Mouse (Mus musculus) CH12.LX (cell line): ENCODE results near the gene Ttc9c. TPM values are rescaled to one million over a fixed set of nuclear protein-coding genes. Genes with fewer than 3 reads are reported as not detected.

Experiments
- DNase-seq: peaks from one replicate; pipeline ENCODE4 v3.0.0-alpha.2; 2013; ENCODE audit errors: extremely low read depth
- H3K27ac ChIP-seq: 2 replicates; pipeline ENCODE4 v1.5.1; 2012; ENCODE audit warnings: low read depth, mild to moderate bottlenecking, control low read depth, moderate library complexity; ENCODE audit not compliant: insufficient read depth
- H3K27me3 ChIP-seq: replicated peaks from 2 replicates; pipeline ENCODE3; 2012; ENCODE audit warnings: inconsistent platforms
- H3K36me3 ChIP-seq, 2 experiments: replicated peaks in 1 of 2; 2 replicates each; pipeline versions ENCODE3 to v1.6.1; 2012; ENCODE audit warnings: inconsistent platforms in 1 of 2, low read length in 1 of 2, mild to moderate bottlenecking in 1 of 2, mixed read lengths in 1 of 2, moderate library complexity in 1 of 2; ENCODE audit not compliant: control insufficient read depth in 1 of 2, insufficient read depth in 1 of 2
- H3K4me1 ChIP-seq, 2 experiments: 2 replicates each; pipeline ENCODE4 v1.6.1; 2012; ENCODE audit warnings: inconsistent platforms in 1 of 2, moderate library complexity in 1 of 2; ENCODE audit not compliant: insufficient read depth in 2 of 2, control insufficient read depth in 1 of 2
- H3K4me2 ChIP-seq: 2 replicates; pipeline ENCODE4 v1.6.1; 2012; ENCODE audit warnings: low read depth, mild to moderate bottlenecking, control low read depth; ENCODE audit not compliant: poor library complexity, insufficient read depth, severe bottlenecking
- H3K4me3 ChIP-seq, 3 experiments: fragments of 150-350 bp in 1 of 3; sonication (generic) in 1 of 3; replicated peaks in 1 of 3; 2 replicates each; pipeline versions ENCODE3 to v1.5.1; 2011 to 2012; ENCODE audit warnings: low read depth in 2 of 3, low read length in 2 of 3, mild to moderate bottlenecking in 2 of 3, moderate library complexity in 2 of 3, control low read depth in 1 of 3, improper control_type of control experiment in 1 of 3, inconsistent platforms in 1 of 3, mixed read lengths in 1 of 3; ENCODE audit not compliant: poor library complexity in 1 of 3
- H3K79me2 ChIP-seq: replicated peaks from 2 replicates; pipeline ENCODE4 v1.6.1; 2012; ENCODE audit warnings: mild to moderate bottlenecking, moderate library complexity; ENCODE audit not compliant: control insufficient read depth, poor library complexity, insufficient read depth, severe bottlenecking; ENCODE audit errors: extremely low read depth
- H3K9ac ChIP-seq: 2 replicates; pipeline ENCODE4 v1.6.1; 2012; ENCODE audit warnings: low read depth, mild to moderate bottlenecking, control low read depth, moderate library complexity; ENCODE audit not compliant: insufficient read depth
- H3K9me3 ChIP-seq: replicated peaks from 2 replicates; pipeline ENCODE3; 2012; ENCODE audit warnings: low read length, inconsistent platforms, mixed read lengths
- BHLHE40 ChIP-seq: IDR thresholded peaks from 2 replicates; pipeline ENCODE4 v1.6.1; 2011; ENCODE audit warnings: mild to moderate bottlenecking, low read depth, low read length, improper control_type of control experiment
- CHD1 ChIP-seq: IDR thresholded peaks from 2 replicates; pipeline ENCODE4 v1.6.1; 2012; ENCODE audit warnings: low read depth, low read length, improper control_type of control experiment, inconsistent platforms
- CHD2 ChIP-seq: IDR thresholded peaks from 2 replicates; pipeline ENCODE4 v1.6.1; 2011; ENCODE audit warnings: low read length, improper control_type of control experiment
- CTCF ChIP-seq, 2 experiments: IDR thresholded peaks in 1 of 2; conservative IDR thresholded peaks in 1 of 2; 2 replicates each; pipeline ENCODE4 v1.5.1; 2011 to 2012; ENCODE audit warnings: low read depth in 2 of 2, low read length in 2 of 2, improper control_type of control experiment in 1 of 2, inconsistent platforms in 1 of 2, mild to moderate bottlenecking in 1 of 2, moderate library complexity in 1 of 2
- E2F4 ChIP-seq: IDR thresholded peaks from 2 replicates; pipeline ENCODE4 v1.6.1; 2011; ENCODE audit warnings: low read depth, low read length, improper control_type of control experiment; ENCODE audit not compliant: insufficient replicate concordance
- ELF1 ChIP-seq: IDR thresholded peaks from 2 replicates; pipeline ENCODE4 v1.6.1; 2014; ENCODE audit warnings: low read depth, mild to moderate bottlenecking, inconsistent platforms, low read length, improper control_type of control experiment
- EP300 ChIP-seq: IDR thresholded peaks from 2 replicates; pipeline ENCODE4 v1.6.1; 2011; ENCODE audit warnings: low read length, improper control_type of control experiment
- HCFC1 ChIP-seq: IDR thresholded peaks from 2 replicates; pipeline ENCODE4 v1.6.1; 2012; ENCODE audit warnings: low read depth, mild to moderate bottlenecking, inconsistent platforms, low read length, improper control_type of control experiment
- JUND ChIP-seq: conservative IDR thresholded peaks from 2 replicates; pipeline ENCODE4 v1.6.1; 2011; ENCODE audit warnings: low read depth, low read length, improper control_type of control experiment
- KAT2A ChIP-seq: IDR thresholded peaks from 2 replicates; pipeline ENCODE4 v1.6.1; 2012; ENCODE audit warnings: low read length, improper control_type of control experiment, inconsistent platforms; ENCODE audit not compliant: insufficient replicate concordance
- MAFK ChIP-seq: IDR thresholded peaks from 2 replicates; pipeline ENCODE4 v1.6.1; 2011; ENCODE audit warnings: low read length, improper control_type of control experiment; ENCODE audit not compliant: insufficient replicate concordance
- MAX ChIP-seq: IDR thresholded peaks from 2 replicates; pipeline ENCODE4 v1.6.1; 2011; ENCODE audit warnings: low read length, improper control_type of control experiment
- MAZ ChIP-seq: IDR thresholded peaks from 2 replicates; pipeline ENCODE4 v1.6.1; 2012; ENCODE audit warnings: low read depth, mild to moderate bottlenecking, inconsistent platforms, low read length, improper control_type of control experiment, moderate library complexity
- MXI1 ChIP-seq: IDR thresholded peaks from 2 replicates; pipeline ENCODE4 v1.6.1; 2011; ENCODE audit warnings: mild to moderate bottlenecking, low read depth, low read length, improper control_type of control experiment
- MYC ChIP-seq: IDR thresholded peaks from 2 replicates; pipeline ENCODE4 v1.6.1; 2011; ENCODE audit warnings: low read depth, mild to moderate bottlenecking, improper control_type of control experiment, low read length
- NELFE ChIP-seq: IDR thresholded peaks from 2 replicates; pipeline ENCODE4 v1.6.1; 2011; ENCODE audit warnings: low read depth, low read length, improper control_type of control experiment
- NRF1 ChIP-seq: IDR thresholded peaks from 2 replicates; pipeline ENCODE4 v1.6.1; 2014; ENCODE audit warnings: low read depth, mild to moderate bottlenecking, inconsistent platforms, low read length, improper control_type of control experiment, moderate library complexity
- POLR2A ChIP-seq: IDR thresholded peaks from 2 replicates; pipeline ENCODE4 v1.6.1; 2011; ENCODE audit warnings: low read depth, mild to moderate bottlenecking, improper control_type of control experiment, low read length
- RAD21 ChIP-seq: IDR thresholded peaks from 2 replicates; pipeline ENCODE4 v1.6.1; 2011; ENCODE audit warnings: low read depth, mild to moderate bottlenecking, low read length, improper control_type of control experiment, moderate library complexity
- RCOR1 ChIP-seq: conservative IDR thresholded peaks from 2 replicates; pipeline ENCODE4 v1.6.1; 2012; ENCODE audit warnings: low read depth, mild to moderate bottlenecking, inconsistent platforms, low read length, improper control_type of control experiment
- SIN3A ChIP-seq: IDR thresholded peaks from 2 replicates; pipeline ENCODE4 v1.6.1; 2012; ENCODE audit warnings: low read length, improper control_type of control experiment, inconsistent platforms
- SMC3 ChIP-seq: IDR thresholded peaks from 2 replicates; pipeline ENCODE4 v1.6.1; 2011; ENCODE audit warnings: low read depth, low read length, improper control_type of control experiment
- TBP ChIP-seq: conservative IDR thresholded peaks from 2 replicates; pipeline ENCODE4 v1.6.1; 2011; ENCODE audit warnings: low read depth, low read length, improper control_type of control experiment
- UBTF ChIP-seq: IDR thresholded peaks from 2 replicates; pipeline ENCODE4 v1.6.1; 2012; ENCODE audit warnings: low read depth, mild to moderate bottlenecking, inconsistent platforms, low read length, improper control_type of control experiment, moderate library complexity
- USF1 ChIP-seq: IDR thresholded peaks from 2 replicates; pipeline ENCODE4 v1.6.1; 2014; ENCODE audit warnings: low read depth, mild to moderate bottlenecking, inconsistent platforms, low read length, improper control_type of control experiment
- ZKSCAN1 ChIP-seq: IDR thresholded peaks from 2 replicates; pipeline ENCODE4 v1.6.1; 2012; ENCODE audit warnings: low read depth, inconsistent platforms, low read length, improper control_type of control experiment, borderline replicate concordance
- ZNF384 ChIP-seq: IDR thresholded peaks from 2 replicates; pipeline ENCODE4 v1.6.1; 2012; ENCODE audit warnings: low read depth, low read length, improper control_type of control experiment, inconsistent platforms
- dilution Hi-C: fragments of 300-500 bp; cut with MboI; formaldehyde crosslinking; loops from 2 replicates; pipeline ENCODE4 v1.14.3; 2020; ENCODE audit warnings: low sequenced_read_pairs; ENCODE audit not compliant: extremely low pct_unique_long_range_greater_than_20kb, extremely low pct_ligation_motif_present
- in situ Hi-C: fragments of 300-500 bp; cut with MboI; formaldehyde crosslinking; loops from 3 replicates; pipeline ENCODE4 v1.14.3; 2019; ENCODE audit warnings: low sequenced_read_pairs, low pct_ligation_motif_present, low pct_unique_long_range_greater_than_20kb, mixed read lengths
- polyA plus RNA-seq: library from polyadenylated mRNA; unstranded; fragments of >175 nt; gene quantifications from 2 replicates; pipeline ENCODE4 v1.2.1, GENCODE M21; 2012; ENCODE audit warnings: low read depth; ENCODE audit not compliant: insufficient read length
- total RNA-seq, 2 experiments: library from RNA; depleted of rRNA; stranded (reverse); fragments of 300-350 nt in 1 of 2; fragments of >200 nt in 1 of 2; gene quantifications; 2 replicates each; pipeline ENCODE4 v1.2.3; 2012 to 2014

Gene Ttc9c
- total and polyA plus RNA-seq, 3 experiments = 42.0 to 56.5 (median 44.7) TPM

- H3K4me3 ChIP-seq = no peak overlapping the region
- TF ChIP-seq CHD2 (no peak), POLR2A (no peak), MXI1 (no peak), ZKSCAN1 (no peak), CHD1 (no peak), SIN3A (no peak), RCOR1 (no peak), SMC3 (no peak), JUND (no peak), ELF1 (no peak), ZNF384 (no peak)
- no peaks in the 10 kb centered on the region for H3K9me3 ChIP-seq
- H3K4me2 ChIP-seq = no peak overlapping the region
- no peaks in the 10 kb centered on the region for H3K4me1 ChIP-seq
- in situ Hi-C loops = no loop called here
- no peaks in the 10 kb centered on the region for H3K79me2 ChIP-seq
- H3K36me3 ChIP-seq = peaks cover 12 to 20% of the 10 kb centered on the region in 2 experiments
- no peak overlapping the region for H3K27ac ChIP-seq
- H3K27me3 ChIP-seq = no peaks in the 10 kb centered on the region
- DNase-seq = no peak
- dilution Hi-C loops = no loop called here
- H3K9ac ChIP-seq = no peak overlapping the region
These were observed 33.2 kb upstream of the Ttc9c start for GRCm38 (mm10) chr19:8852236-8852928.

GRCm38 (mm10) chr19:8851639-8852038 is 32.5 kb upstream of the Ttc9c start:
- TF ChIP-seq NRF1 (no peak), MAZ (no peak), ZKSCAN1 (no peak), MYC (no peak), EP300 (no peak), TBP (no peak), CTCF (conservative IDR thresholded peaks at IDR 0.05 in 1 of 2, IDR thresholded peaks at IDR 0.05 in 1 of 2; ENCODE audit: low read depth in 2 of 2, low read length in 2 of 2) (peak in 1 of 2 experiments; percentile 47; a peak in 2 of 4 replicates), KAT2A (no peak), NELFE (no peak), MAFK (no peak), SMC3 (peak; percentile 35), BHLHE40 (no peak), ZNF384 (no peak), CHD1 (no peak), RCOR1 (no peak), SIN3A (no peak), JUND (no peak), UBTF (no peak), MXI1 (no peak), HCFC1 (no peak), USF1 (no peak), RAD21 (peak; percentile 7), E2F4 (no peak), MAX (no peak)
- H3K27me3 ChIP-seq = no peaks in the 10 kb centered on the region
- in situ Hi-C loops (no loop called here), dilution Hi-C loops (no loop called here)
- H3K9me3 ChIP-seq = no peaks in the 10 kb centered on the region
- H3K27ac ChIP-seq = no peak overlapping the region
- H3K36me3 ChIP-seq = peaks cover 20 to 27% of the 10 kb centered on the region in 2 experiments
- no peak overlapping the region for H3K9ac ChIP-seq
- H3K79me2 ChIP-seq = no peaks in the 10 kb centered on the region
- H3K4me2 ChIP-seq = no peak overlapping the region
- no peak overlapping the region for H3K4me3 ChIP-seq
- DNase-seq = no peak
- no peaks in the 10 kb centered on the region for H3K4me1 ChIP-seq
